Mouse (Mus musculus) C2C12 (cell line): ENCODE data around the gene Dscaml1. TPM values are rescaled to one million over a fixed set of nuclear protein-coding genes. Genes with fewer than 3 reads are reported as not detected.

Experiments
- H3K27me3 ChIP-seq: one replicate; pipeline ENCODE4 v1.6.1; 2011; ENCODE audit not compliant: control insufficient read depth, insufficient read depth, insufficient read length
- H3K36me3 ChIP-seq: one replicate; pipeline ENCODE4 v1.6.1; 2011; ENCODE audit not compliant: control insufficient read depth, insufficient read depth
- H3K4me3 ChIP-seq: one replicate; pipeline ENCODE4 v1.5.1; 2011; ENCODE audit warnings: mild to moderate bottlenecking, control low read depth; ENCODE audit not compliant: poor library complexity, insufficient read depth, severe bottlenecking
- H3K79me2 ChIP-seq: one replicate; pipeline ENCODE4 v1.6.1; 2011; ENCODE audit not compliant: control insufficient read depth, insufficient read depth
- H3K79me3 ChIP-seq: one replicate; pipeline ENCODE4 v1.6.1; 2011; ENCODE audit warnings: low read depth, control low read depth
- H3ac ChIP-seq: one replicate; pipeline ENCODE3; 2011; ENCODE audit warnings: low read depth; ENCODE audit not compliant: control insufficient read depth, insufficient read length
- CEBPB ChIP-seq: IDR thresholded peaks from one replicate; pipeline ENCODE4 v1.6.1; 2011; ENCODE audit warnings: low read depth, mild to moderate bottlenecking, control low read depth, moderate library complexity
- CTCF ChIP-seq: IDR thresholded peaks from one replicate; pipeline ENCODE4 v1.5.1; 2011; ENCODE audit not compliant: control insufficient read depth, insufficient read depth, insufficient read length
- FOSL1 ChIP-seq: IDR thresholded peaks from one replicate; pipeline ENCODE4 v1.8.0; 2011; ENCODE audit warnings: mild to moderate bottlenecking, low read length; ENCODE audit not compliant: poor library complexity, insufficient read depth, severe bottlenecking
- MAX ChIP-seq: IDR thresholded peaks from one replicate; pipeline ENCODE4 v1.6.1; 2011; ENCODE audit warnings: mild to moderate bottlenecking, control low read depth
- MYOD1 ChIP-seq: IDR thresholded peaks from one replicate; pipeline ENCODE4 v1.6.1; 2011; ENCODE audit warnings: low read depth; ENCODE audit not compliant: control insufficient read depth, insufficient read length
- MYOG ChIP-seq: IDR thresholded peaks from one replicate; pipeline ENCODE4 v1.6.1; 2011; ENCODE audit not compliant: control insufficient read depth, insufficient read length; ENCODE audit errors: extremely low read depth
- USF1 ChIP-seq: IDR thresholded peaks from one replicate; pipeline ENCODE4 v1.6.1; 2011; ENCODE audit warnings: low read depth, mild to moderate bottlenecking, control low read depth, moderate library complexity
- polyA plus RNA-seq: library from polyadenylated mRNA; unstranded; fragments of >200 nt; fragmentation: generic; extraction: Trizol; gene quantifications from one replicate; pipeline ENCODE4 v1.2.1, GENCODE M21; 2012; ENCODE audit warnings: missing spikeins

The Dscaml1 gene
- polyA plus RNA-seq, 1 experiment: not detected

GRCm38 (mm10) chr9:45412700-45413477 lies 13.5 kb upstream of the Dscaml1 start:
- Histone ChIP-seq H3K79me3 (no peaks in the 10 kb centered on the region), H3K27me3 (peaks cover 2% of the 10 kb centered on the region), H3ac (no peak overlapping the region), H3K36me3 (no peaks in the 10 kb centered on the region), H3K79me2 (no peaks in the 10 kb centered on the region), H3K4me3 (no peak overlapping the region)
- no peak for TF ChIP-seq MAX
- no peak for TF ChIP-seq MYOD1
- no peak for TF ChIP-seq FOSL1

DNA sequence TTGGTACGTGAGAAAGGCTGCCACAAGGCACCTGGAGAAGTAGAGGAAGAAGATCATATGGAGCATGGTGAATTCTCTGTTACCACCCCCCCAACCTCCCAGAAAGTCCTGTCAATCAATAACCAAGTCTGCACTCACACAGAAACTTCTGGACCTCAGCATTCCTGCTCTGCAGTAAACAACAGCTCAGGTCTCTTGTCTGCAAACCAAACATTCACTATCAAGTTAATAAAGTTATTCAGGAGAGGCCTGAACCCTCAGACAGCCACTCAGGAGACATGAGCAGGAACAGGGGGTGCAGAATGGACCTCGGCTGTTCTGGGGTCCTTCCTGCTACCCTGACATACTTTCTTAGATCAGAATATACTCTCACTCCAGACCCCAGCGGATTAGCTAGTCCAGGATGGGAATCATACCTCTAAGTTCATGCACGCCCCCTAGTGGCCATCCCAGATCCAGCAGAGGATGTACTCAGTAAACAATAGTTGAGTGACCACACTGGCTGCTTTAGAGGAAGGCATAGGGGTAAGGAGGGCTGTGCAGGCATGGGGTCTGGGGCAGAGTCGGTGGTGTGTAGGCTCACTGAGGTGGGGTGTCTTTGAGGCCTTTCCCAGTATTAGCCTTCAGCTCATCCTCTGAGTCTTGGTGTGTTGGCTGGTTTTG lies 12.8 kb upstream of the Dscaml1 start:
- Histone ChIP-seq H3K79me3 (no peaks in the 10 kb centered on the region), H3K36me3 (no peaks in the 10 kb centered on the region), H3K27me3 (peaks cover 3% of the 10 kb centered on the region), H3K4me3 (no peak overlapping the region), H3ac (no peak overlapping the region), H3K79me2 (no peaks in the 10 kb centered on the region)
- no peak for TF ChIP-seq CTCF
- TF ChIP-seq MYOD1: no peak
- TF ChIP-seq MYOG: no peak
- no peak for TF ChIP-seq FOSL1
- no peak for TF ChIP-seq CEBPB
- TF ChIP-seq MAX: no peak
- TF ChIP-seq USF1: no peak

DNA sequence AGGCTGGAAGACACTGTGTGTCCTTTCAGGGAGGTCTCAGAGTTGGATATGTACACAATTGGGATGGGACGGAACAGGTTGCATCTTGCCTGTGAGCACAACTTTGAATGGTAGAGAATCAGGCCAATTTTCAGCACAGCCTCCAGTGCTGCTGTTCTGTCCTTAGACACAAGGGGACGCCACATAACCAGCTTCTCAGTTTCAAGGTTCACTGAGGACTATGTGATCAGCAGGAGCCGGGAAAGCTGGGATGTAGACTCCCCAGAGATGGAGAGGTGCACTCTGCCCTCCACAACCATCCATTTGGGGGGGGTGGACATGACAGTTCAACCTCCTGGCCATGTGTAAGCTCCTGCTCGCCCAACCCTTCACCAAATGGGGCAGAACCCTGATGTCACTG lies 10.5 kb upstream of the Dscaml1 start:
- Histone ChIP-seq H3K79me3 (no peaks in the 10 kb centered on the region), H3K27me3 (peaks cover 8% of the 10 kb centered on the region), H3K79me2 (no peaks in the 10 kb centered on the region), H3K36me3 (no peaks in the 10 kb centered on the region), H3ac (no peak overlapping the region), H3K4me3 (no peak overlapping the region)
- no peak for TF ChIP-seq FOSL1
- TF ChIP-seq CEBPB: no peak
- TF ChIP-seq CTCF: peak; percentile 12
- TF ChIP-seq MYOG: no peak
- no peak for TF ChIP-seq MYOD1
- TF ChIP-seq USF1: no peak
- TF ChIP-seq MAX: no peak

DNA sequence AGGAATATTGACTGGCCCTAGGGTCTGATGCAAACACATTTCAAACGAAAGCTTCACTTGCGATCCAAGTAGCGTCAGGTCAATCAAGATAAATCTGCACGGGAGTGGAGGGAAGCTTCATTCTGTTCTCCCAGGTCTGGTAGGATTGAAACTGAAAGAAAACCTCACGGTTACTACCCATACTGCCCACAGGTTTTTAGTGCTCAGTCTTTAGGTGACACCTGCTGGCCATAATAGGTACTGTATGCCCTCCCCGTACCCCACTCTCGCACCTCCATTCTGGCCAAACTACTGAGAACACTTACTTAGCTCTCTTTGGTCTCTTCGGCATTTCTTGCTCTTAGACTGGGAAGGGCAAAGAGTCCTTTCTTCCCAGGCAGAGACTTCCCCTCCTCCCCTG lies 9.2 kb upstream of the Dscaml1 start:
- no peak overlapping the region for H3K4me3 ChIP-seq
- no peak overlapping the region for H3ac ChIP-seq
- TF ChIP-seq FOSL1 (no peak), CTCF (peak; percentile 17)
- no peaks in the 10 kb centered on the region for H3K36me3 ChIP-seq
- H3K79me3 ChIP-seq: no peaks in the 10 kb centered on the region
- no peaks in the 10 kb centered on the region for H3K79me2 ChIP-seq
- peaks cover 10% of the 10 kb centered on the region for H3K27me3 ChIP-seq

- Histone ChIP-seq H3ac (no peak overlapping the region), H3K79me3 (no peaks in the 10 kb centered on the region), H3K36me3 (no peaks in the 10 kb centered on the region), H3K27me3 (peaks cover 10% of the 10 kb centered on the region), H3K4me3 (no peak overlapping the region), H3K79me2 (no peaks in the 10 kb centered on the region)
- TF ChIP-seq CTCF: no peak
- no peak for TF ChIP-seq USF1
- no peak for TF ChIP-seq CEBPB
- no peak for TF ChIP-seq MYOD1
- no peak for TF ChIP-seq FOSL1
- no peak for TF ChIP-seq MAX
- no peak for TF ChIP-seq MYOG
Observed at GRCm38 (mm10) chr9:45418252-45418651, 8.2 kb upstream of the Dscaml1 start.

DNA sequence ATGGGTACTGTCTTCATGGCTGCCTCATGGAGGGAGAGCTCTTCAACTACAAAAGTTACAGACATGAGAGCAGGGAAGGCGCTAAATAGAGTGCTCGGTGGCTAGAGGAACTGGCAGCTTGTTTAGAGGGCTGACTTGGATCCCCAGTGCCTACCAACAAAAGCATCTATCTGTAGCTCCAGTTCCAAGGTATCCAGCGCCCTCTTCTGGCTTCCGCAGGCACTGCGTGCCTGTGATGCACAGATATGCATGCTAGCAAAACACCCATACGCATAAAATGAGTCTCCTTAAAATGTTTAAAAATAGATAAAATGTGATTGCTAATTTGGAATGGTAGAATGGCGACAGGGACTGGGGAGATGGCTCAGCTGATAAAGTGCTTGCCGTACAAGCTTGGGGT lies 5.2 kb upstream of the Dscaml1 start:
- Histone ChIP-seq H3K27me3 (peaks cover 13% of the 10 kb centered on the region), H3ac (no peak overlapping the region), H3K79me3 (no peaks in the 10 kb centered on the region), H3K36me3 (no peaks in the 10 kb centered on the region), H3K4me3 (no peak overlapping the region), H3K79me2 (no peaks in the 10 kb centered on the region)
- TF ChIP-seq FOSL1: no peak
- TF ChIP-seq MYOG: no peak
- TF ChIP-seq CTCF: no peak
- no peak for TF ChIP-seq MYOD1
- no peak for TF ChIP-seq MAX
- no peak for TF ChIP-seq USF1
- TF ChIP-seq CEBPB: no peak
